Mouse (Mus musculus) C2C12 (cell line): ENCODE results near the gene Nos1. TPM values are rescaled to one million over a fixed set of nuclear protein-coding genes. Genes with fewer than 3 reads are reported as not detected.
A peak's percentile ranks its signal among the peaks of the same experiment; 100 is the strongest.

Experiments
- H3K27me3 ChIP-seq: one replicate; pipeline ENCODE4 v1.6.1; 2011; ENCODE audit not compliant: control insufficient read depth, insufficient read depth, insufficient read length
- H3K36me3 ChIP-seq: one replicate; pipeline ENCODE4 v1.6.1; 2011; ENCODE audit not compliant: control insufficient read depth, insufficient read depth
- H3K4me3 ChIP-seq: one replicate; pipeline ENCODE4 v1.5.1; 2011; ENCODE audit warnings: mild to moderate bottlenecking, control low read depth; ENCODE audit not compliant: poor library complexity, insufficient read depth, severe bottlenecking
- H3K79me2 ChIP-seq: one replicate; pipeline ENCODE4 v1.6.1; 2011; ENCODE audit not compliant: control insufficient read depth, insufficient read depth
- H3K79me3 ChIP-seq: one replicate; pipeline ENCODE4 v1.6.1; 2011; ENCODE audit warnings: low read depth, control low read depth
- H3ac ChIP-seq: one replicate; pipeline ENCODE3; 2011; ENCODE audit warnings: low read depth; ENCODE audit not compliant: control insufficient read depth, insufficient read length
- CEBPB ChIP-seq: IDR thresholded peaks from one replicate; pipeline ENCODE4 v1.6.1; 2011; ENCODE audit warnings: low read depth, mild to moderate bottlenecking, control low read depth, moderate library complexity
- CTCF ChIP-seq: IDR thresholded peaks from one replicate; pipeline ENCODE4 v1.5.1; 2011; ENCODE audit not compliant: control insufficient read depth, insufficient read depth, insufficient read length
- FOSL1 ChIP-seq: IDR thresholded peaks from one replicate; pipeline ENCODE4 v1.8.0; 2011; ENCODE audit warnings: mild to moderate bottlenecking, low read length; ENCODE audit not compliant: poor library complexity, insufficient read depth, severe bottlenecking
- MAX ChIP-seq: IDR thresholded peaks from one replicate; pipeline ENCODE4 v1.6.1; 2011; ENCODE audit warnings: mild to moderate bottlenecking, control low read depth
- MYOD1 ChIP-seq: IDR thresholded peaks from one replicate; pipeline ENCODE4 v1.6.1; 2011; ENCODE audit warnings: low read depth; ENCODE audit not compliant: control insufficient read depth, insufficient read length
- MYOG ChIP-seq: IDR thresholded peaks from one replicate; pipeline ENCODE4 v1.6.1; 2011; ENCODE audit not compliant: control insufficient read depth, insufficient read length; ENCODE audit errors: extremely low read depth
- USF1 ChIP-seq: IDR thresholded peaks from one replicate; pipeline ENCODE4 v1.6.1; 2011; ENCODE audit warnings: low read depth, mild to moderate bottlenecking, control low read depth, moderate library complexity
- polyA plus RNA-seq: library from polyadenylated mRNA; unstranded; fragments of >200 nt; fragmentation: generic; extraction: Trizol; gene quantifications from one replicate; pipeline ENCODE4 v1.2.1, GENCODE M21; 2012; ENCODE audit warnings: missing spikeins

The Nos1 gene
- polyA plus RNA-seq, 1 experiment = 0.19 TPM

GRCm38 (mm10) chr5:117823811-117824210, 43.0 kb downstream of the Nos1 start:
- Histone ChIP-seq H3K36me3 (no peaks in the 10 kb centered on the region), H3K79me3 (no peaks in the 10 kb centered on the region), H3K27me3 (no peaks in the 10 kb centered on the region), H3K79me2 (no peaks in the 10 kb centered on the region), H3K4me3 (no peak overlapping the region), H3ac (no peak overlapping the region)
- TF ChIP-seq MYOD1 (no peak), USF1 (peak; percentile 43)

DNA sequence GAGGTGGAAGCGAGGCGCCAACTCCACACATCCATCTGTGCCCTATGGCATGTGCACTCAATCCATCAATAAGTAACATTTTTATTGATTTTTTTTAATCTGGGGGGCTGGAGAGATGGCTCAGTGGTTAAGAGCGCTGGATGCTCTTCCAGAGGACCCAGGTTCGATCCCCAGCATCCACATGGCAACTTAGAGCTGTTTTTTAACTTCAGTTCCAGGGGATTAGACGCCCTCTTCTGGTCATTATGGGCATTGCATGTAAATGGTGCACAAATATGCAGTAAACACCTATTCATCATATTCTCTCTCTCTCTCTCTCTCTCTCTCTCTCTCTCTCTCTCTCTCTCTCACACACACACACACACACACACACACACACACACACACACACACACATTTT, 43.7 kb downstream of the Nos1 start:
- no peak for TF ChIP-seq USF1
- TF ChIP-seq CTCF = no peak
- no peak for TF ChIP-seq MYOG
- TF ChIP-seq MYOD1 = no peak
- no peak for TF ChIP-seq FOSL1
- TF ChIP-seq CEBPB = no peak
- H3K27me3 ChIP-seq = no peaks in the 10 kb centered on the region
- no peaks in the 10 kb centered on the region for H3K36me3 ChIP-seq
- H3K4me3 ChIP-seq = no peak overlapping the region
- no peaks in the 10 kb centered on the region for H3K79me3 ChIP-seq
- H3ac ChIP-seq = no peak overlapping the region
- H3K79me2 ChIP-seq = no peaks in the 10 kb centered on the region

DNA sequence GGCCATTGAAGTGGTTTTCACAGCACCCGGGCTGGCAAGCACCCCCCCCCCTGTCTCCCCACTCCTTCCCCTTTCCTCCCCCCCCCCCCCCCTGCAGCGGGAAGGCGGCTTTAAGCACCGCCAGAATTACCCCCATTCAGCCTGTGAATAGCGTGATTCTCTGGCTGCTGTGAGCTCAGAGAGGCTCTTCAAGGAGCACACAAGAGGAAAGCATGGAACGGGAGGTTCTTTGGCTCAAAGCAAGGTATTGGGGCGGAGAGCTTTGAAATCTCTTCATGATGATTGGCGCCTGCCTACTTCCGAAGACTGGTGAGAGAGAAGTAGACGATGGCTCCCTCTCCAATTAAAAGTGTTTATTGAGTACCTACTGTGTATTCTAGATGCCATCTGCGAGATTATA, 44.5 kb downstream of the Nos1 start:
- H3ac ChIP-seq = no peak overlapping the region
- no peak overlapping the region for H3K4me3 ChIP-seq
- TF ChIP-seq MYOG (no peak), MYOD1 (no peak), CTCF (no peak), USF1 (no peak), MAX (no peak), FOSL1 (no peak), CEBPB (no peak)
- no peaks in the 10 kb centered on the region for H3K79me2 ChIP-seq
- H3K79me3 ChIP-seq = no peaks in the 10 kb centered on the region
- no peaks in the 10 kb centered on the region for H3K36me3 ChIP-seq
- H3K27me3 ChIP-seq = no peaks in the 10 kb centered on the region

DNA sequence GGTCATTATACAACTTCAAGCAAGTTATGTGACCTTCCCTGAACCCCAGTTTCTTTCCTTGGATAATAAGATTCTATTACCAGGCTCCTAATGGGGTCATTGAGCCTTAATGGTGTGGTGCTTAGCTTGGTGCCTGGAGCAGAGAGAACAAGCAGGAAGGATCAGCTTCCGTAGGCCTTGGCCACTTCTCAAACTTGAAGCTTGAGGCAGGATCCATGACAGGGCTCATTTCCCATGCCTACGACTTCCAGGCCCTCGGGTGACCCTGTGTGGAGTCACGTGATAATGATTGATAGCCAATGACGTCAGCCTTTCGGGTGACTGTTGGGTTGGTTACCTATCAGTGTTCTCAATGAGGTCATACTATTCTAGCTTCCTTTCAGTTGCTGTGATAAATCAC, 46.5 kb downstream of the Nos1 start:
- Histone ChIP-seq H3K27me3 (no peaks in the 10 kb centered on the region), H3ac (no peak overlapping the region), H3K36me3 (no peaks in the 10 kb centered on the region), H3K79me3 (no peaks in the 10 kb centered on the region), H3K4me3 (no peak overlapping the region), H3K79me2 (no peaks in the 10 kb centered on the region)
- TF ChIP-seq USF1 (no peak), CTCF (no peak), MYOG (no peak), MYOD1 (no peak), MAX (no peak), CEBPB (no peak), FOSL1 (no peak)

DNA sequence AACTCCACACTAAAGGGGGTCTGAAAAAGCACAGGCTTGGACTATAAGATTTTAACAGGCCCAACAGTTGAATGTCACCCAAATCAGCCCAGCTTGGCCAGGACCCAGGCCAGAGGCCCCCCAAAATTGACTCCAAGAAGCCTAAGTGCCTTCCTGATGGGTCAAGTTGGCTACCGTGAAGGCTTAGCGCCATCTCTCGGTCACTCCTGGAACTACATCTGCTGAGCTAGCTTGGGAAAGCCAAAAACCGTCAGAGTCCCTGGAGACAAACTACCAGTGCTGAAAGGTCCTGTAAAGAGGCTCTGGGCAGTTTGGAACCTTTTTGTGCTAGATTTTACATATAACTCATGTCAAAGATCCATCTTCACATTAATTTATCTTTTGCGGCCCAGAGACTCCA, 56.1 kb downstream of the Nos1 start:
- H3K4me3 ChIP-seq = no peak overlapping the region
- no peaks in the 10 kb centered on the region for H3K36me3 ChIP-seq
- H3ac ChIP-seq = no peak overlapping the region
- TF ChIP-seq CTCF = peak; percentile 11
- no peak for TF ChIP-seq MAX
- no peak for TF ChIP-seq MYOG
- no peak for TF ChIP-seq FOSL1
- peaks cover 13% of the 10 kb centered on the region for H3K27me3 ChIP-seq
- no peaks in the 10 kb centered on the region for H3K79me3 ChIP-seq
- no peaks in the 10 kb centered on the region for H3K79me2 ChIP-seq

GRCm38 (mm10) chr5:117837731-117838130, 56.9 kb downstream of the Nos1 start:
- H3K79me2 ChIP-seq = no peaks in the 10 kb centered on the region
- peaks cover 19% of the 10 kb centered on the region for H3K27me3 ChIP-seq
- no peak overlapping the region for H3ac ChIP-seq
- H3K4me3 ChIP-seq = no peak overlapping the region
- H3K36me3 ChIP-seq = no peaks in the 10 kb centered on the region
- no peak for TF ChIP-seq MYOG
- no peak for TF ChIP-seq MYOD1
- no peak for TF ChIP-seq FOSL1
- no peak for TF ChIP-seq MAX
- no peaks in the 10 kb centered on the region for H3K79me3 ChIP-seq
